Mouse (Mus musculus) liver, postnatal 0 days (tissue): Measurements from ENCODE around the gene Snrnp48.

Experiments used
- CTCF ChIP-seq: sonication (generic); IDR thresholded peaks from 2 replicates; pipeline ENCODE4 v1.5.1; 2016; ENCODE audit warnings: antibody characterized with exemption, low read depth
- EP300 ChIP-seq: IDR thresholded peaks from 2 replicates; pipeline ENCODE4 v1.6.1; 2016; ENCODE audit warnings: antibody characterized with exemption, low read depth, mild to moderate bottlenecking

- TF ChIP-seq EP300 (no peak), CTCF (no peak)
Measured at GRCm38 (mm10) chr13:38232411-38232810, 27.7 kb downstream of the Snrnp48 start.
